Mouse (Mus musculus): Measurements from ENCODE around the gene Aplp2. TPM values are rescaled to one million over a fixed set of nuclear protein-coding genes. Genes with fewer than 3 reads are reported as not detected.
"Not testable (repeated sequence)": the region's sequence is repeated elsewhere in the genome, so short reads cannot be mapped to it uniquely, and the experiment has no call there.

Gene Aplp2
- polyA plus RNA-seq, 1 experiment from 2014 or later = 290 TPM

DNA sequence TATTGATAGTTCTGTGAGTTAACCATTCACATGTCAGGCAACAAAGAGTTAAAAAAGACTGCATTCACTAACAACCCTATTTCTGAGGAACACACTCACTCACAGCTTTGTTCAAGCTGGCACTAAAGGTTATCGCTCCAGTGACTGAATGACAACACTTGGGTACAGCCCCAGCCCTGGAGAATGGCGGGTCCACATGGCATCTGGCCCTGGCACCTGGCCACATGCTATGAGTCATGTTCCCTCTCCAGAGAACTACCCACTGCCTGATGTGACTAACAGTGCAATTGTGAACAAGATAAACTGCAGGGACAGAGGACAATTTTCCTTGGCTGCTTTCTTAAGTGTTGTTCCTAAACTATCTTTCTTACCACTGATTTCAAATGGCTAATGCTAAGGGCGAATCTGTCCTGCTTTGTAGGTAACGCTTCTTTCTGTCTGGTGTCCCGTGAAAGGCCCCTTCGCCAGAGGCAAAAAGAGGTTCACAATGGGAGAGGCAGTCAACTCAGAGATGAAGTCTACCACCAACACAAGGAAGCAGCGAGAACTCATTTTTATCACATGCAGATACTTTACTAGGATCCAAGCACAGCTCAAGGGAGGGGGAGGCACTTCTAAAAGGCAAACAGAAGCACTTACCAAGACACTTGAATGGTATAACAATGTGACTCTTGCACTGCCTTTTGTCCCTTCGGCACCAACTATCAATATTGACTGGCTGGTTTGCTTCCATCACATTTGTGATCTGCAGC lies 35.1 kb downstream of the Aplp2 start:
- Histone ChIP-seq H3K4me3 (replicated peaks) (no peak overlapping the region), H3K27me3 (no peaks in the 10 kb centered on the region), H3K9ac (no peak overlapping the region), H3K4me2 (replicated peaks) (no peak overlapping the region), H3K4me1 (peaks cover 23% of the 10 kb centered on the region), H3K9me3 (replicated peaks) (no peaks in the 10 kb centered on the region), H3K36me3 (peaks cover 16% of the 10 kb centered on the region; the same call in 1 of the 2 replicates), H3K27ac (replicated peaks) (peak overlapping the region; percentile 48; the same call in 1 of the 2 replicates)
- WGBS = 73% methylated on average over 8 of the region's 8 CpGs
- peak; percentile 76; the same call in 1 of the 2 replicates for ATAC-seq (ENCODE audit: insufficient number of reproducible peaks, low FRiP score, low TSS enrichment, low read depth)

DNA sequence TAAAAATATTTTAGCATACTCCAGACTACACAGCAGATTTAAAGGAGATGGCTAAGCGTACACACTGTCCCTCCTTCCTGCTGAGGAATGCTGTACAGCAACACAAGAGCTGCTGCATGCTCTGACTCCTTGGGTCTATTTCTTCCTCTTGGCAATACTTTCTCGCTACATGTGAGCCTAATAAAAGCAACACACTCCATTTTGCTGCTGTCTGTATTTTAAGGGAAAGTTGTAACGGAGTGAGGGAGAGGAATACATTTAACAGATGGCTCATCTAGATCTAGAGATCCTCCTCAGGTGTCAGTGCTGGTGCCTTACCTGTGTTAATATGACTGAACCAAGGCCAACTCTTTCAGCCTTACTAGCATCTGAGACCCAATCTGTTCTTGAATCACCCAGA lies 35.6 kb downstream of the Aplp2 start:
- no peak overlapping the region for H3K9ac ChIP-seq
- H3K4me3 ChIP-seq (replicated peaks) = no peak overlapping the region
- WGBS = 49% methylated on average over 3 of the region's 3 CpGs
- H3K27ac ChIP-seq (replicated peaks) = no peak overlapping the region
- peaks cover 17% of the 10 kb centered on the region for H3K4me1 ChIP-seq
- no peaks in the 10 kb centered on the region for H3K27me3 ChIP-seq
- H3K4me2 ChIP-seq (replicated peaks) = no peak overlapping the region
- H3K9me3 ChIP-seq (replicated peaks) = no peaks in the 10 kb centered on the region
- peaks cover 20% of the 10 kb centered on the region; the same call in 1 of the 2 replicates for H3K36me3 ChIP-seq
- ATAC-seq (ENCODE audit: insufficient number of reproducible peaks, low FRiP score, low TSS enrichment, low read depth) = no peak

- H3K27ac ChIP-seq (replicated peaks) = no peak overlapping the region
- no peak for ATAC-seq (ENCODE audit: insufficient number of reproducible peaks, low FRiP score, low TSS enrichment, low read depth)
- peaks cover 20% of the 10 kb centered on the region; the same call in 1 of the 2 replicates for H3K36me3 ChIP-seq
- H3K4me1 ChIP-seq = peaks cover 17% of the 10 kb centered on the region
- no peak overlapping the region for H3K9ac ChIP-seq
- no peak overlapping the region for H3K4me3 ChIP-seq (replicated peaks)
- H3K9me3 ChIP-seq (replicated peaks) = no peaks in the 10 kb centered on the region
- H3K27me3 ChIP-seq = no peaks in the 10 kb centered on the region
- H3K4me2 ChIP-seq (replicated peaks) = no peak overlapping the region
- 90% methylated on average over 6 of the region's 6 CpGs for WGBS
Measured at GRCm38 (mm10) chr9:31175346-31175745, 36.3 kb downstream of the Aplp2 start.

GRCm38 (mm10) chr9:31168356-31169093 lies 43.1 kb downstream of the Aplp2 start:
- Histone ChIP-seq H3K9ac (no peak overlapping the region), H3K4me2 (replicated peaks) (no peak overlapping the region), H3K36me3 (peaks cover 49% of the 10 kb centered on the region), H3K27me3 (no peaks in the 10 kb centered on the region), H3K4me1 (no peaks in the 10 kb centered on the region), H3K27ac (replicated peaks) (no peak overlapping the region), H3K4me3 (replicated peaks) (no peak overlapping the region), H3K9me3 (replicated peaks) (no peaks in the 10 kb centered on the region)
- no peak for ATAC-seq (ENCODE audit: insufficient number of reproducible peaks, low FRiP score, low TSS enrichment, low read depth)
- 85% methylated on average over 22 of the region's 22 CpGs for WGBS

GRCm38 (mm10) chr9:31167305-31167704 lies 44.3 kb downstream of the Aplp2 start:
- H3K9me3 ChIP-seq (replicated peaks) = no peaks in the 10 kb centered on the region
- H3K9ac ChIP-seq = no peak overlapping the region
- ATAC-seq (ENCODE audit: insufficient number of reproducible peaks, low FRiP score, low TSS enrichment, low read depth) = no peak
- H3K4me2 ChIP-seq (replicated peaks) = no peak overlapping the region
- H3K4me1 ChIP-seq = no peaks in the 10 kb centered on the region
- 90% methylated on average over 13 of the region's 13 CpGs for WGBS
- H3K27me3 ChIP-seq = no peaks in the 10 kb centered on the region
- peaks cover 54% of the 10 kb centered on the region for H3K36me3 ChIP-seq
- no peak overlapping the region for H3K27ac ChIP-seq (replicated peaks)
- H3K4me3 ChIP-seq (replicated peaks) = no peak overlapping the region

DNA sequence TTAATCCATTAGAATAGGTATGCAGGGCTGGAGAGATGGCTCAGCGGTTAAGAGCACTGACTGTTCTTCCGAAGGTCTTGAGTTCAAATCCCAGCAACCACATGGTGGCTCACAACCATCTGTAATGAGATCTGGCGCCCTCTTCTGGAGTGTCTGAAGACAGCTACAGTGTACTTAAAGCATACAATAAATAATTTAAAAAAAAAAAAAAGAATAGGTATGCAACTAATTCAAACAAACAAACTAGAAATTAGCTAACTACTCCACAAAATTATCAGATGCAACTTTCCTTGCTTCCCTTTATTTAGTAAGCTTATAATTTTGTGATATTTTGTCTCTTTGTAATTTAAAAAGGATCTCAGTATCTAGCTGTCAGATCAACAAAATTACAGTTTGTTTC lies 46.1 kb downstream of the Aplp2 start:
- not testable (repeated sequence) for H3K4me3 ChIP-seq (replicated peaks); H3K27me3 ChIP-seq; H3K27ac ChIP-seq (replicated peaks); H3K4me2 ChIP-seq (replicated peaks); H3K9ac ChIP-seq; H3K9me3 ChIP-seq (replicated peaks); ATAC-seq (ENCODE audit: insufficient number of reproducible peaks, low FRiP score, low TSS enrichment, low read depth); H3K4me1 ChIP-seq
- 79% methylated on average over 3 of the region's 3 CpGs for WGBS
- peaks cover 63% of the 10 kb centered on the region for H3K36me3 ChIP-seq

GRCm38 (mm10) chr9:31163327-31163726 lies 48.3 kb downstream of the Aplp2 start:
- Histone ChIP-seq H3K4me1 (no peaks in the 10 kb centered on the region), H3K27me3 (no peaks in the 10 kb centered on the region), H3K9ac (no peak overlapping the region), H3K9me3 (replicated peaks) (no peaks in the 10 kb centered on the region), H3K4me3 (replicated peaks) (no peak overlapping the region), H3K4me2 (replicated peaks) (no peak overlapping the region), H3K27ac (replicated peaks) (no peak overlapping the region), H3K36me3 (peaks cover 76% of the 10 kb centered on the region)
- ATAC-seq (ENCODE audit: insufficient number of reproducible peaks, low FRiP score, low TSS enrichment, low read depth) = no peak
- 77% methylated on average over 1 of the region's 1 CpGs for WGBS

- H3K27ac ChIP-seq (replicated peaks) = no peak overlapping the region
- no peaks in the 10 kb centered on the region for H3K9me3 ChIP-seq (replicated peaks)
- H3K4me3 ChIP-seq (replicated peaks) = no peak overlapping the region
- no peak overlapping the region for H3K4me2 ChIP-seq (replicated peaks)
- H3K9ac ChIP-seq = no peak overlapping the region
- peaks cover 76% of the 10 kb centered on the region for H3K36me3 ChIP-seq
- ATAC-seq (ENCODE audit: insufficient number of reproducible peaks, low FRiP score, low TSS enrichment, low read depth) = no peak
- WGBS = 63% methylated on average over 1 of the region's 1 CpGs
- H3K27me3 ChIP-seq = no peaks in the 10 kb centered on the region
- H3K4me1 ChIP-seq = no peaks in the 10 kb centered on the region
Measured at GRCm38 (mm10) chr9:31162911-31163310, 48.7 kb downstream of the Aplp2 start.

DNA sequence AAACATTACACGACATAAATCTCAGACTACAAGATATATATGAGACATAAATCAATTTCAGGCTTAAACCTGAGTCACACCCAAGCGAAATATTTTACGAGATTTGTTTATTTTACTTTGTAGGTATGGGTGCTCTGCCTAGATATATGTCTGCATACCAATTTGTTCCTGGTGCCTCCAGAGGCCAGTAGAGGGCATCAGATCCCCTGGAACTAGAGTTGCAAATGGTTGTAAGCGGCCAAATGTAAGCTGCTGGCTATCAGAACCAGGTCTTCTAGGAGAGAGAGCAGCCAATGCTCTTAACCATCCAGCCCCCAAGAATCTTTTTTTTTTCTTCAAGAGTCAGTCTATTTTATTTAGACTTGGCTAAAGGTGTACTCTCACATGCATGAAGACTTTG lies 51.7 kb downstream of the Aplp2 start:
- H3K4me3 ChIP-seq (replicated peaks) = no peak overlapping the region
- 83% methylated on average over 4 of the region's 4 CpGs for WGBS
- peaks cover 88% of the 10 kb centered on the region for H3K36me3 ChIP-seq
- no peak overlapping the region for H3K4me2 ChIP-seq (replicated peaks)
- no peaks in the 10 kb centered on the region for H3K4me1 ChIP-seq
- H3K27ac ChIP-seq (replicated peaks) = no peak overlapping the region
- H3K9me3 ChIP-seq (replicated peaks) = no peaks in the 10 kb centered on the region
- no peak for ATAC-seq (ENCODE audit: insufficient number of reproducible peaks, low FRiP score, low TSS enrichment, low read depth)
- H3K27me3 ChIP-seq = no peaks in the 10 kb centered on the region
- no peak overlapping the region for H3K9ac ChIP-seq

DNA sequence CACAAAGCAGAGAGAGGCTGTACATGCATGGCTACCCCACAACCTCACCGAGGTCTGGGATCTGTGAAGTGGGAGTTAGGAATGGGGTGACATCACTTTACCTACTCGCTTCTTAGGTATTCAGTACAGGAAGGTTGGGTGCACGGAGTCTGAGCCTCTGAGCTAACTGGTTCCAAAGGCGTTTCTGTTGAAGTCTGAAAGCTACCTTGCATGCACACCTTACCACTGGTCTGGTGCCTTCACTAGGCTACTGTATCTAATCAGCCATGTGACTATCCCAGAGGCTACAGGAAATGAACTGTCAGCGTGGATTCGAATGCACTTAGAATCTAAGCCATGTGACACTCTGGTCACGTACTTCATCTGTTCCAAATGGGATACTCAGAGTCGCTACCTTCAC lies 55.0 kb downstream of the Aplp2 start:
- Histone ChIP-seq H3K9ac (no peak overlapping the region), H3K27me3 (no peaks in the 10 kb centered on the region), H3K36me3 (peaks cover 91% of the 10 kb centered on the region), H3K27ac (replicated peaks) (no peak overlapping the region), H3K9me3 (replicated peaks) (no peaks in the 10 kb centered on the region), H3K4me1 (no peaks in the 10 kb centered on the region), H3K4me2 (replicated peaks) (no peak overlapping the region), H3K4me3 (replicated peaks) (no peak overlapping the region)
- no peak for ATAC-seq (ENCODE audit: insufficient number of reproducible peaks, low FRiP score, low TSS enrichment, low read depth)
- WGBS = 75% methylated on average over 8 of the region's 8 CpGs

- WGBS = 80% methylated on average over 2 of the region's 2 CpGs
- no peak for ATAC-seq (ENCODE audit: insufficient number of reproducible peaks, low FRiP score, low TSS enrichment, low read depth)
- no peaks in the 10 kb centered on the region for H3K9me3 ChIP-seq (replicated peaks)
- H3K27me3 ChIP-seq = no peaks in the 10 kb centered on the region
- H3K4me2 ChIP-seq (replicated peaks) = no peak overlapping the region
- H3K4me1 ChIP-seq = no peaks in the 10 kb centered on the region
- no peak overlapping the region for H3K27ac ChIP-seq (replicated peaks)
- no peak overlapping the region for H3K4me3 ChIP-seq (replicated peaks)
- no peak overlapping the region for H3K9ac ChIP-seq
- peaks cover 75% of the 10 kb centered on the region for H3K36me3 ChIP-seq
Measured at GRCm38 (mm10) chr9:31151050-31151449, 60.6 kb downstream of the Aplp2 start.
